Mouse (Mus musculus) left cerebral cortex, adult 9 months (tissue): Measurements from ENCODE around the gene March6.

Source experiments
- DNase-seq, 2 experiments: peaks; one replicate each; pipeline ENCODE4 v3.0.0; 2022; ENCODE audit warnings: low spot score in 2 of 2

The March6 gene

GRCm38 (mm10) chr15:31530659-31531445 lies at the start of gene March6:
TSS of gene March6 (minus strand) at chr15:31531053.
- peak; percentile 80 to 92 for DNase-seq

- no peak for DNase-seq
These were observed 45.2 kb upstream of the March6 start for GRCm38 (mm10) chr15:31576076-31576475.

- no peak for DNase-seq
These were observed 42.8 kb upstream of the March6 start for GRCm38 (mm10) chr15:31573692-31574091.

GRCm38 (mm10) chr15:31573287-31573686 lies 42.4 kb upstream of the March6 start:
- no peak for DNase-seq

DNA sequence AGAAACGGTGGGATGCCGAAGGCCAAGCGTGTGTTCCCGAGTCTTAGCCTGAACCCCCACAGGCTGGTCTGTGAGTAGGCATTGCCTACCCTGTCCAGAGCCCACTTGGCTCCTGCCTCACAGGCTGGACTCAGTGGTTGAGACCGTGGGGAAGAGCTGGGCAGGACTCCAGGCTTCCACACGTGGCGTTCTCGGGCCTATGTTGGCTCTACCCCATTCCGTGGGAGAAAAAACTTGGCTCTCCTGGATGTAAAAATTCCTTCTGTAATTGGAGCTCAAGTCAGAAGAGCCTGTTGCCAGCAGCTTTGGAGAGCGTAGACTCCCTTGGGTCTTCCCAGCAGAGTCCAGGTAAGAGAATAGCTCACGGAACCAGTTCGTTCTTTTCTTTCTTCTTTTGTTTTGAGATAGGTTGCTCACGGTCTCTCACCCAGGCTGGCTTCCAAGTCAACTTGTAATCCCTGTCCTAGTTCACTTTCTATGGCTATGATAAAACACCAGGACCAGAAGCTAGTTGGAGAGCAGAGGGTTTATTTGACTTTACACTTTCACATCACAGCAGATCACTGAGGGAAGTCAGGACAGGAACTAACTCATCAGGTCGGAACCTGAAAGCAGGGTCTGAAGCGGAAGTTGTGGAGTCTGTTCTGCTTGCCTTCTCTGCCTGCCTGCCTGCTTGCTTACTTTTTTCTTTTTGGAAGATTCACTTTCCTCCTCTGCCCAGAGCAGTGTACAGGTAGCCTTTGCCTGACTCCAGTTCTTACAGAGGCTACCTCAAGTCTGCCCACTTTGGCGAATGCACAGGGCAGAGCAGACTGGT lies 41.3 kb upstream of the March6 start:
- peak in 1 of 2 experiments; percentile 63 for DNase-seq

DNA sequence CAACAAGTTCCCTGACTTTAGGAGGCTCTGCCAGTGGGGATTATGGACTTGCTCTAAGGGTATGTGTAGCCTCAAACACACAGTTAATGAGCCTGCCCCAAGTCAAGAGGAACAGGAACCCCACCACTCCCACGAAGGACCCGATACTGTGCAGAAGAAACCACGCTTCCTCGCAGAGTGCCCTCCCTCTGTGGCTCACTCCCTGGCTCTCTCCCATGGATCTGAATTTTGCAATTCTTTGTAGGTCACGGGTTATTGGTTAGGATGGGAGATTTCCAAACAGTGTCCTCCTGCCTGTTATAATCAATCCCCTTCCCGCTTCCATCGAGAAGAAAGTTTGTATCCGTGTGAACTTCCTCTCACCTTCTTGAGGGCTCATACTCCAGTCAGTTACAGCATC lies 40.1 kb upstream of the March6 start:
- DNase-seq = no peak

GRCm38 (mm10) chr15:31569325-31570022 lies 38.6 kb upstream of the March6 start:
- no peak for DNase-seq

DNA sequence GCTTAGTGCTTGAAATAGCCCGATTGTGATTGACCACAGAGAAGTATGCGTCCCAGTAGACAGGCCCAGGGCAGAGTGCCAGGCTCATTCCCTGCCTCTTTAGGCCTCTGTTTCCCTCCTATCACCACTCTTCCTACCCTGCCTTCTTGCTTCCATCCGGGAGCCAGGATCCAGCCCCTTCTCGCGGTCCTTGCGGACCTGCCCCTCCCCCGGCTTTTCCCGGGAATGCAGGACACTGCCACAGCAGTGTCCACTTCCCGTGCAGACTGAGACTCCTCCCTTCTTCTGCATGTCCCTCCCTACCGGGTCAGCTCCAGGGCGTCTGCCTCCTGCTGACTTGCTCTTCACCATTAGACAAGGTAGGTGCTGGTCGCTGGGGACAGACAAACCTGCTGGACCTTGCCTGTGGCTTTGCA lies 37.7 kb upstream of the March6 start:
- no peak for DNase-seq

DNA sequence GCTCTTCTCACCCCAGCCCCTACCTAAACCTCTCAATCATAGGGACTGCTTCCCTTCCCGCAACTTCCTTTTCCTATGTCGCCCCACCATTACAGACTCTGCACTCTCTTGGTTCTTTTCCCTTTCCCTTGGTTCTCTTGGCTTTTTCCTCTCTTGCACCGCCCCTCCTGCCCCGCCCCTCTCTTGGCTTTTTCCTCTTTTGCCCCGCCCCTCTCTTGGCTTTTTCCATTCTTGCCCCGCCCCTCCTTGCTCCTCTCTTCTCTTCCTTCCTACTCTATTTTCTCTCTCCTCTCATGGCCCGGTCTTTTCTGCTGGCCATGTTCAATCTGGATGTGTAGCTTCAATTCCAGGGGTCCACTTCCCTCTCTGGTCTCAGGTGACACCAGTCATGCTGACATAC lies 36.6 kb upstream of the March6 start:
- DNase-seq = no peak

GRCm38 (mm10) chr15:31565786-31566185 lies 34.9 kb upstream of the March6 start:
- DNase-seq = no peak

- no peak for DNase-seq
These were observed 34.3 kb upstream of the March6 start, which contains the start of gene Cmbl for GRCm38 (mm10) chr15:31565184-31565583. TSS of gene Cmbl (plus strand) at chr15:31565389.

DNA sequence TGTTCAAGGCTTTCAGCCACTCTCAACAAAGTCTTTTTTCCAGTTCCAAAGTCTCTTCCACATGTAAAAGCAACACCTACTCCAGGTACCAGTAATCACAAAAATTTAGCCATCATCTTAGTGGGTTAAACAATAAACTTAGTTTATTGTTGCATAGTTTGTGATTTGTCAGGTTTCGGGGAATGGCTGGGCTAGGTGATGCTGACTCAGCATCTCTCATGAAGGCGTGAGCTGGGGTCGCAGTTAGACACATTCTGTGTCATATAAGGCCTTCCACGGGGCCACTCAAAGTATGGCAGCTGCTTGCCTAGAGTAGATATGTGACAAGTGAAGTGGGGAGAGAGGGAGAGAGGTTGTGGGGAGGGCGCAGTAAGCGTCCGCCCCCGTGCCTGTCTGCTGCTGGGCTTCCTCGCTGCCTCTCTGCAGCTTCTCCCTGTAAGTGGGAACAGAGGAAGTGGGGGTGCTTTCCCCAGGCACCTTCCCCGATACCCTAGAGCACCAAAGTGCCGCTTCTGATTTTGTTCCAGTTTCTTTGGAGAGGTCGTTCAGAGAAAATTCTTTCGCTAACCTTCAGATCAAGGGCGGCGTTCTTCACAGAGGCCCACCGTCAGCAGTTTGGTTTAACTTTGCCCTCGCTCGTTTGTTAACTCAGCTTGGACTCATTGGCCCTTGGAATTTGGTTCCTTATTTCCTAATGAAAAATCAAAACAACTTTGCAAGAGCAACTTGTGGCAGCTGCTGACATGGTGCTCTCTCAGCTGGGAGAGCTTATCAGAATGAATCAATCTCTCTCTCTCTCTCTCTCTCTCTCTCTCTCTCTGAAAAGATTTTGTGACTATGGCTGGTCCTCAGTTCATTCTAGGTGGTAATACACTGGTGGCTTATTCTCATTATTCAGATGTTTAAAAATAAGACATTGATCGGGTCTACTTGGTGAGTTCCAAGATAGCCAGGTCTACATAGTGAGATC lies 33.0 kb upstream of the March6 start:
- DNase-seq = no peak

- no peak for DNase-seq
These were observed 32.0 kb upstream of the March6 start for GRCm38 (mm10) chr15:31562847-31563246.

DNA sequence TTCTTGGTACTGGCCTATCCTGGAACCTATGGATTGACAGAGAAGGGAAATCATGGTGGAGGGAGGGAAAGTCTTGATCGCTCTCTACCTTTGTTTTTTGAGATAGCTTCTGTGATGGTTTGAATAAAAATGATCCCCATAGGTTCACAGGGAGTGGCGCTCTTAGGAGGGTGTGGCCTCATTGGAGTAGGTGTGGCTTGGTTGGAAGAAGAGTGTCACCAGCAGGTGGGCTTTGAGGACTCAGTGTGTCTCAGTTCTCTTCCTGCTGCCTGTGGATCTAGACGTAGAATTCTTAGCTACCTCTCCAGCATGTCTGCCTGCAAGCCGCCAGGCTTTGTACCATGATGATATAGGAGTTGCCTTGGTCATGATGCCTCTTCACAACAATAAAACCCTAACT lies 31.1 kb upstream of the March6 start:
- DNase-seq = no peak

GRCm38 (mm10) chr15:31561390-31561789 lies 30.5 kb upstream of the March6 start:
- DNase-seq = no peak

GRCm38 (mm10) chr15:31554855-31555254 lies 24.0 kb upstream of the March6 start:
- DNase-seq = no peak

GRCm38 (mm10) chr15:31550381-31550780 lies 19.5 kb upstream of the March6 start:
- DNase-seq = no peak

GRCm38 (mm10) chr15:31547421-31547820 lies 16.6 kb upstream of the March6 start:
- no peak for DNase-seq

DNA sequence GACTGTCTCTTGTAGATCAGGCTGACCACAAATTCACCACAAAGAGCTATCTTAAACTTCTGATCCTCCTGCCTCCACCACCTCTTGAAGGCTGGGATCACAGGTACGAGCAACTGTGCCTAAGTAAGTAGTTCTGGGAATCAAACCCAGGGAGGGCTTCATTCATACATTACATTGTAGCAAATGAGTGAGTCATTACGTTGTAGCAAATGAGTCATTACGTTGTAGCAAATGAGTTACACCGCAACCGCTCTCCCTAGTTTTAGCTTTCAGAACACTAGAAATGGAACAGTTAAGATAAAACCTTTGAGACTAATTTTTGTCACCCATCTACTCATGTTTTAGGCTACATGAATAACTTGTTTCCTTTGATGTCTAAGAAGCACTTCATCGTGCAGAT lies 15.4 kb upstream of the March6 start:
- DNase-seq = no peak

- DNase-seq = no peak
These were observed 14.2 kb upstream of the March6 start for GRCm38 (mm10) chr15:31545058-31545457.

DNA sequence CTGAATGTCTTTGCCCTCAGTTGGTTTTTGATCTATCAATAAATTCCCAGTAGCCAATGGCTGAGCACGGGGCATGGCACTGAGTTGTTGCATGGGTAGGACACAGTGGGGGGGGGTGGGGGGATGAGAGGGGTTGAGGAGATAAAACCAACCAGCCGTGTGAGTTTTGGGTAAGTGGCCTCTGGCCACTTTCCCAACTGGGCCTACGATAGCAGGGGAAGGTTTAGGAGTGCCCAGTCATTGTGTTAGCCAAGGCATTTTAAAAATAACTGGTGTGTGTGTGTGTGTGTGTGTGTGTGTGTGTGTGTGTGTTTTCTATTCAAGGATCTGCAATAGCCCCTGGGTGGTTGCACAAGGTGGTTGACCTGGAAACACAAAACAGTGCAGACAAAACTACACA lies 12.4 kb upstream of the March6 start:
- DNase-seq = no peak
